Comparison of ENCODE assay signal across 16 mouse cellular contexts in genomic region chr10:118504811-118505210, GRCm38 (mm10).
DNase-seq lines count a peak whose midpoint lies in the region; ATAC-seq and TF ChIP-seq lines count a peak whose summit lies in the region.
"Had no signal": no experiment of that assay in that cellular context is flagged by ENCODE, and none has a peak within 500 bp of the region (broad histone marks: within the 10 kb centered on the region; RNA-seq: fewer than 3 reads in every experiment).

No protein-coding gene starts in this region.

- peak; percentile 52 for DNase-seq in forebrain, embryonic 14.5 days (ENCODE audit: low spot score)
- peak; percentile 28 for DNase-seq in liver, adult 2 months (ENCODE audit: extremely low read depth, low read depth, low spot score)
- no peak for DNase-seq in liver, embryonic 11.5 days (ENCODE audit: low spot score)
- DNase-seq in Muller cell, postnatal 12 days (ENCODE audit: inconsistent ontology term): peak; percentile 80
- DNase-seq in brain, embryonic 14.5 days (ENCODE audit: low read depth): peak; percentile 70
- DNase-seq in thymus, postnatal 10 days (ENCODE audit: low spot score in 2 of 2): no peak
- DNase-seq in ovary, postnatal 14 days (ENCODE audit: low spot score): no peak
- DNase-seq: layer of hippocampus, adult 9-11 months; right cerebral cortex, postnatal 25 days had no signal

- H3K4me3 ChIP-seq in forebrain, embryonic 14.5 days (ENCODE audit: low read depth, low read length): no peak overlapping the region
- no peak overlapping the region for H3K4me3 ChIP-seq in forebrain, embryonic 12.5 days (replicated peaks)
- no peak overlapping the region for H3K4me3 ChIP-seq in liver, adult 2 months (ENCODE audit: insufficient read depth, low read depth, low read length)
- no peak overlapping the region for H3K4me3 ChIP-seq in liver, embryonic 11.5 days (ENCODE audit: low read depth, low read length)
- H3K4me3 ChIP-seq: forebrain, embryonic 10.5 days; midbrain, embryonic 12.5 days; neural tube, embryonic 13.5 days; stomach, embryonic 15.5 days had no signal

- no peak for TF ChIP-seq POLR2A in liver, adult 2 months (IDR thresholded peaks at IDR 0.05; ENCODE audit: extremely low read depth, insufficient read depth, low read length)
- TF ChIP-seq POLR2A in brain, embryonic 14.5 days (IDR thresholded peaks at IDR 0.05; ENCODE audit: borderline replicate concordance, extremely low read depth, insufficient read depth, insufficient read length, poor library complexity, severe bottlenecking): no peak

- H3K4me1 ChIP-seq in forebrain, embryonic 14.5 days (ENCODE audit: control insufficient read depth, insufficient read depth, low read length): no peaks in the 10 kb centered on the region
- H3K4me1 ChIP-seq in forebrain, embryonic 12.5 days: peaks cover 5% of the 10 kb centered on the region
- H3K4me1 ChIP-seq in liver, adult 2 months (ENCODE audit: control insufficient read depth, insufficient read depth, low read length): no peaks in the 10 kb centered on the region
- no peaks in the 10 kb centered on the region for H3K4me1 ChIP-seq in liver, embryonic 11.5 days (replicated peaks; ENCODE audit: control insufficient read depth, insufficient read depth, low read length)
- H3K4me1 ChIP-seq: stomach, embryonic 15.5 days had no signal

- H3K9ac ChIP-seq in forebrain, embryonic 14.5 days (ENCODE audit: low read length): no peak overlapping the region
- H3K9ac ChIP-seq in forebrain, embryonic 12.5 days: no peak overlapping the region
- no peak overlapping the region for H3K9ac ChIP-seq in liver, adult 2 months (ENCODE audit: low read depth, low read length)
- H3K9ac ChIP-seq in liver, embryonic 11.5 days (ENCODE audit: low read depth, low read length): no peak overlapping the region
- H3K9ac ChIP-seq: midbrain, embryonic 12.5 days; neural tube, embryonic 13.5 days; stomach, embryonic 15.5 days had no signal

- no peaks in the 10 kb centered on the region for H3K27me3 ChIP-seq in forebrain, embryonic 14.5 days (replicated peaks; ENCODE audit: control insufficient read depth, insufficient read depth, low read length)
- H3K27me3 ChIP-seq in forebrain, embryonic 12.5 days: no peaks in the 10 kb centered on the region
- no peaks in the 10 kb centered on the region for H3K27me3 ChIP-seq in liver, adult 2 months (ENCODE audit: control insufficient read depth, insufficient read depth, low read length)
- no peaks in the 10 kb centered on the region for H3K27me3 ChIP-seq in liver, embryonic 11.5 days (replicated peaks; ENCODE audit: control insufficient read depth, insufficient read depth, low read length)
- H3K27me3 ChIP-seq: midbrain, embryonic 12.5 days; neural tube, embryonic 13.5 days; stomach, embryonic 15.5 days had no signal

- no peaks in the 10 kb centered on the region for H3K9me3 ChIP-seq in forebrain, embryonic 14.5 days (replicated peaks; ENCODE audit: control insufficient read depth, low read length)
- H3K9me3 ChIP-seq in forebrain, embryonic 12.5 days: no peaks in the 10 kb centered on the region
- H3K9me3 ChIP-seq in liver, embryonic 11.5 days (ENCODE audit: control insufficient read depth, low read length): no peaks in the 10 kb centered on the region
- H3K9me3 ChIP-seq: forebrain, embryonic 10.5 days; midbrain, embryonic 12.5 days; neural tube, embryonic 13.5 days; stomach, embryonic 15.5 days had no signal

- no peaks in the 10 kb centered on the region for H3K36me3 ChIP-seq in forebrain, embryonic 14.5 days (ENCODE audit: control insufficient read depth, insufficient read depth, low read length)
- no peaks in the 10 kb centered on the region for H3K36me3 ChIP-seq in forebrain, embryonic 12.5 days (replicated peaks)
- H3K36me3 ChIP-seq in liver, adult 2 months (ENCODE audit: control insufficient read depth, insufficient read depth, low read length): no peaks in the 10 kb centered on the region
- no peaks in the 10 kb centered on the region for H3K36me3 ChIP-seq in liver, embryonic 11.5 days (ENCODE audit: control insufficient read depth, insufficient read depth, low read length)
- H3K36me3 ChIP-seq: forebrain, embryonic 10.5 days; midbrain, embryonic 12.5 days; neural tube, embryonic 13.5 days; stomach, embryonic 15.5 days had no signal

- no peak overlapping the region for H3K4me2 ChIP-seq in forebrain, embryonic 14.5 days (ENCODE audit: low read length)
- no peak overlapping the region for H3K4me2 ChIP-seq in forebrain, embryonic 12.5 days
- no peak overlapping the region for H3K4me2 ChIP-seq in liver, embryonic 11.5 days
- H3K4me2 ChIP-seq: midbrain, embryonic 12.5 days; neural tube, embryonic 13.5 days; stomach, embryonic 15.5 days had no signal

- peak; percentile 40; the same call in 1 of the 2 replicates for ATAC-seq in forebrain, embryonic 14.5 days
- ATAC-seq in forebrain, embryonic 12.5 days (ENCODE audit: low FRiP score): no peak
- no peak for ATAC-seq in liver, embryonic 11.5 days (replicated peaks; ENCODE audit: low FRiP score)
- ATAC-seq: CD4-positive, CD25-positive, alpha-beta regulatory T cell, adult 4 months; intestine, postnatal 0 days had no signal

- 26% methylated on average over 4 of the region's 4 CpGs for WGBS in forebrain, embryonic 14.5 days
- 59% methylated on average over 4 of the region's 4 CpGs for WGBS in forebrain, embryonic 12.5 days
- 44% methylated on average over 4 of the region's 4 CpGs for WGBS in liver, adult 2 months
- 68% methylated on average over 4 of the region's 4 CpGs for WGBS in liver, embryonic 11.5 days

- TF ChIP-seq CTCF in liver, adult 2 months (IDR thresholded peaks at IDR 0.05; ENCODE audit: low read depth, low read length): no peak
- TF ChIP-seq CTCF in brain, embryonic 14.5 days (IDR thresholded peaks at IDR 0.05; ENCODE audit: borderline replicate concordance, extremely low read depth, insufficient read depth, insufficient read length): no peak

- no peaks in the 10 kb centered on the region for H3K79me2 ChIP-seq in liver, adult 2 months (ENCODE audit: control insufficient read depth, insufficient read depth, low read length)

- no peak overlapping the region for H3K27ac ChIP-seq in forebrain, embryonic 14.5 days (ENCODE audit: low read depth, low read length)
- no peak overlapping the region for H3K27ac ChIP-seq in forebrain, embryonic 12.5 days
- no peak overlapping the region for H3K27ac ChIP-seq in liver, adult 2 months (replicated peaks; ENCODE audit: insufficient read depth, low read depth, low read length)
- H3K27ac ChIP-seq in liver, embryonic 11.5 days (ENCODE audit: low read depth, low read length): no peak overlapping the region
- H3K27ac ChIP-seq: forebrain, embryonic 10.5 days; midbrain, embryonic 12.5 days; neural tube, embryonic 13.5 days; stomach, embryonic 15.5 days had no signal

Comparison
In these comparisons a context has a peak if more than half of its experiments do, and no peak if none do; other contexts are left out.
1. DNase-seq: peak in forebrain, embryonic 14.5 days (single experiment), liver, adult 2 months (single experiment), Muller cell, postnatal 12 days (single experiment) and brain, embryonic 14.5 days (single experiment); none in liver, embryonic 11.5 days (single experiment), thymus, postnatal 10 days (0 of 2) and ovary, postnatal 14 days (single experiment).